Mouse (Mus musculus) Patski (cell line): Measurements from ENCODE around the gene Gabarap. TPM values are rescaled to one million over a fixed set of nuclear protein-coding genes. Genes with fewer than 3 reads are reported as not detected.
A peak's percentile ranks its signal among the peaks of the same experiment; 100 is the strongest.

Source experiments
- ATAC-seq: fragments of 100-300 bp; one replicate; pipeline ENCODE4 v1.8.0; 2021
- CTCF ChIA-PET: fragments of 350-600 bp; sonication (Branson Sonifier 250); formaldehyde crosslinking; loops from one replicate; lab custom pipeline; 2022; ENCODE audit warnings: inconsistent platforms; lab: Charles Lee
- POLR2A ChIA-PET: fragments of 350-600 bp; sonication (Branson Sonifier 250); formaldehyde crosslinking; loops from one replicate; lab custom pipeline; 2022; ENCODE audit warnings: antibody characterized with exemption, inconsistent platforms; lab: Charles Lee
- DNase-seq: peaks from one replicate; pipeline ENCODE4 v3.0.0-alpha.2; 2011; ENCODE audit warnings: low read depth, low spot score
- H3K27me3 ChIP-seq: fragments of 371-371 bp; one replicate; pipeline ENCODE4 v1.5.1; 2021
- CTCF ChIP-seq: fragments of 100-300 bp; IDR thresholded peaks from one replicate; pipeline ENCODE4 v1.5.1; 2021
- in situ Hi-C: fragments of 300-500 bp; cut with MboI; formaldehyde crosslinking; loops from 3 replicates; pipeline ENCODE4 v1.11.1; 2018; ENCODE audit warnings: low pct_unique_long_range_greater_than_20kb, mixed read lengths
- polyA plus RNA-seq: library from polyadenylated mRNA; unstranded; gene quantifications from one replicate; pipeline ENCODE4 v1.2.3, GENCODE M21; 2021

Gene Gabarap
- polyA plus RNA-seq, 1 experiment from 2014 or later = 528 TPM

GRCm38 (mm10) chr11:69968793-69969192, 22.1 kb upstream of the Gabarap start:
- in situ Hi-C loops = no loop called here
- TF ChIP-seq CTCF = no peak
- peaks cover 5% of the 10 kb centered on the region for H3K27me3 ChIP-seq
- ATAC-seq (no peak), DNase-seq (no peak)
- ChIA-PET CTCF (no interaction called here), POLR2A (no interaction called here)

DNA sequence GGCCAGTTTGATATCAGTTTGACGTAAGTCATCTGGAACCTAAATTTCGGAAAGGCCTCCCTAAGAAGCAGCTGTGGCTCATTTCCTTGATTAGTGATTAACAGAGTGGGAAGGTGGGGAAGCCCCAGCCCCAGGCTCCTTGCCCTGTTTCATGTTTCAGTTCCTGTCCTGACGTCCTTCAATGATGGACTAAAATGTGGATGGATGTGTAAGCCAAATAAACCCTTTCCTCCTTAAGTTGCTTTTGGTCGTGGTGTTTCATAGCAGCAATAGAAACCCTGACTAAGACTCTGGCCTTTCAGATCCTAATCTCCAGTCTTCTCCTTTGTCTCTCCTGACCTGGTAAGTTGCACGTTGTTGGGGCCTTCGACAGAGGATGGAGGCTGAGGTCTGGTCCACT, 20.7 kb upstream of the Gabarap start:
- in situ Hi-C loops = no loop called here
- TF ChIP-seq CTCF = no peak
- ATAC-seq (no peak), DNase-seq (no peak)
- no peaks in the 10 kb centered on the region for H3K27me3 ChIP-seq
- ChIA-PET CTCF (interaction anchor here (1.2 kb wide), 1 partner anchor 22 kb away, joined by 3 read pairs; the partner anchor contains the start of gene Slc2a4), POLR2A (no interaction called here)

DNA sequence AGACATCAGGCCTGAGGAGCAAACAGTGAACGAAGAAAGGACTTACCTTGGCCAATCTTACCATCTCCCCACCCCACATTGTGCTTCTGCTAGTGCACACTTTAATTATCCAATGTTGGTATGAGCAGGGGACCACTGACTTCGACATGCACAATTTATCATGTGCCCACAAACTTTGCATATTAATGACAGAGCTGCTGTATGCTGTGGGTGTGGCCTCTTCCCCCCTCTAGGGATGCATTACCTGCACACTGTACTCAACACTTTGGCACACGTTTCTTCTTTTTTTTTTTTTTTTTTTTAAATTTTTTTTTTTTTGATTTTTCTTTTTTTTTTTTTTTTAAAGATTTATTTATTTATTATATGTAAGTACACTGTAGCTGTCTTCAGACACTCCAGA, 20.2 kb upstream of the Gabarap start:
- ATAC-seq = no peak
- no peak for DNase-seq
- ChIA-PET POLR2A (interaction anchor here (0.6 kb wide), 1 partner anchor 98 kb away, joined by 3 read pairs; no protein-coding TSS in a partner anchor), CTCF (interaction anchor here (1.2 kb wide), 1 partner anchor 22 kb away, joined by 3 read pairs; the partner anchor contains the start of gene Slc2a4)
- in situ Hi-C loops = no loop called here
- no peak for TF ChIP-seq CTCF
- no peaks in the 10 kb centered on the region for H3K27me3 ChIP-seq

DNA sequence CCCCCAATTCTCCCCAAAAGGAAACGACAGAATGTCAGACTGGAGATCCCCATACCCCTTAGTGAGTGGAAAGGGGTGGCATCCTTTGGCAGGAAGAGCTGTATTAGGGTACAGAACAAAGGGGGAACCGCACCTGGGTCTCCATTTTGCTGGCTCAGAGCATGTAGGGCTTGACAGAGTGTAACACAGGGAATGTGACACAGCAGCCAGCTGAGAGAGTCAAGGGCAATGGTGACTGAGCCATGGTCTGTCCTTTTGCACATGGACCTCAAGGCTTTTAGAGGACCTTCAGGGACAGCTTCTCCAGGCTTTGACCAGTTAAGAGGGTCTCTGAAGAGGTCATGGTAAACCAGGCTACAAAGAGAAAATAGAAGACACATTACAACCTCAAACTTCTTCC, 16.0 kb upstream of the Gabarap start:
- ATAC-seq (no peak), DNase-seq (no peak)
- CTCF ChIA-PET = interaction anchor here (1.5 to 1.8 kb wide), 2 partner anchors 19 to 26 kb away, joined by 5 read pairs; no protein-coding TSS in a partner anchor
- POLR2A ChIA-PET = no interaction called here
- in situ Hi-C loops = loop anchor here (25.0 kb wide), 2 partner anchors 563 to 888 kb away; partner anchors contain the start of genes Kdm6b, Per1 and Vamp2
- no peak for TF ChIP-seq CTCF
- H3K27me3 ChIP-seq = no peaks in the 10 kb centered on the region

- ATAC-seq (no peak), DNase-seq (no peak)
- in situ Hi-C loops = loop anchor here (25.0 kb wide), 2 partner anchors 564 to 889 kb away; partner anchors contain the start of genes Kdm6b, Per1 and Vamp2
- ChIA-PET CTCF (interaction anchor here (1.8 kb wide), 1 partner anchor 21 kb away, joined by 5 read pairs; no protein-coding TSS in a partner anchor), POLR2A (no interaction called here)
- H3K27me3 ChIP-seq = no peaks in the 10 kb centered on the region
- no peak for TF ChIP-seq CTCF
These were observed 14.7 kb upstream of the Gabarap start for GRCm38 (mm10) chr11:69976271-69976670.

DNA sequence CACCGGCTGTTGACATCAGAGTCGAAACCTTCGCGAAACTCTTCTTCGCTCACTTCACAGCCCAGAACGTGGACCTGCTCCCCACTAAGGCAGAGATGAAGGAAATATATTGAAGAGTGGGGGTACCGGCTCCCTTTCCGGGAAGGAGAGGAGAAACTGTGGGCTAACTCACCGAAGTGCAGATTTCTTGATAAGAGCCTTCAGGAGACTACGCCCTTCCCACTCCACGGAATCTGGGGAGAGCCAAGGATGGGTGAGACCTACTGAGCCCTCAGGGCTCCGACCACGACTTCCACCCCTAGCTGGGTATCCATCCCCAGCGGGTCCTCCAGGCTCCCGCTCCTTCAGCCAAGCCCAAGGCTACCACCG, 11.1 kb upstream of the Gabarap start:
- in situ Hi-C loops = loop anchor here (25.0 kb wide), 2 partner anchors 568 to 893 kb away; partner anchors contain the start of genes Kdm6b, Per1 and Vamp2
- DNase-seq (no peak), ATAC-seq (no peak)
- CTCF ChIA-PET = interaction anchor here (1.3 kb wide), 1 partner anchor 46 kb away, joined by 4 read pairs; no protein-coding TSS in a partner anchor
- no peak for TF ChIP-seq CTCF
- H3K27me3 ChIP-seq = no peaks in the 10 kb centered on the region
- POLR2A ChIA-PET = interaction anchor here (1.0 kb wide), 2 partner anchors 18 to 51 kb away, joined by 6 read pairs; no protein-coding TSS in a partner anchor

- in situ Hi-C loops = loop anchor here (25.0 kb wide), 2 partner anchors 568 to 893 kb away; partner anchors contain the start of genes Kdm6b, Per1 and Vamp2
- POLR2A ChIA-PET = interaction anchor here (0.9 to 2.2 kb wide), 4 partner anchors 11 to 52 kb away, joined by 3 to 16 read pairs (median 6); partner anchors contain the start of gene Gabarap
- ATAC-seq (peak; percentile 66), DNase-seq (peak; percentile 96)
- TF ChIP-seq CTCF = no peak
- no peaks in the 10 kb centered on the region for H3K27me3 ChIP-seq
- CTCF ChIA-PET = interaction anchor here (1.3 kb wide), 1 partner anchor 46 kb away, joined by 4 read pairs; no protein-coding TSS in a partner anchor
These were observed 10.5 kb upstream of the Gabarap start for GRCm38 (mm10) chr11:69980196-69981140.

GRCm38 (mm10) chr11:69981141-69981762, 9.7 kb upstream of the Gabarap start, which contains the start of gene Ctdnep1:
Ctdnep1 (plus strand) TSS chr11:69981156.
- ChIA-PET CTCF (interaction anchor here (0.9 to 1.3 kb wide), 2 partner anchors 32 to 47 kb away, joined by 3 to 4 read pairs; no protein-coding TSS in a partner anchor), POLR2A (interaction anchor here (0.9 to 2.2 kb wide), 4 partner anchors 10 to 19 kb away, joined by 3 to 16 read pairs (median 6); partner anchors contain the start of genes Dvl2 and Gabarap)
- H3K27me3 ChIP-seq = no peaks in the 10 kb centered on the region
- no peak for TF ChIP-seq CTCF
- DNase-seq = no peak
- in situ Hi-C loops = loop anchor here (25.0 kb wide), 2 partner anchors 569 to 894 kb away; partner anchors contain the start of genes Kdm6b, Per1 and Vamp2
- no peak for ATAC-seq

DNA sequence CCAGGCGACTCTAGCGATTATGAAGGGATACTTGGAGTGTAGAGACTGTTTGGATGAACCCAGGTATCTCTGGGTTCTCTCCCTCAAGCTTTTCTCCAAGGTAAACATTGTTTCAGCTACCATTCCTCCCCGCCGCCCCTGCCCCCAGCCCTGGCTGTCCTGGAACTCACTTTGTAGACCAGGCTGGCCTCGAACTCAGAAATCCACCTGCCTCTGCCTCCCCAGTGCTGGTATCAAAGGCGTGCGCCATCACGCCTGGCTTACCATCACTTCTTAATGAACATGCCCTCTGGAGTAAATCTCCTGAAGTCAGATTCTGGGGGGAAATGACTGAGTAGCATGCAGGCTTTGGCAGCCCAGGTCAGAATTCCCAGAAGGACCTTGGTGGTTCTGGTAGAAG, 8.7 kb upstream of the Gabarap start, which contains the start of gene Elp5:
TSS of gene Elp5 (minus strand) at position 293 of the 400 bp plus-strand sequence.
- no peaks in the 10 kb centered on the region for H3K27me3 ChIP-seq
- CTCF ChIA-PET = interaction anchor here (0.9 kb wide), 1 partner anchor 33 kb away, joined by 3 read pairs; no protein-coding TSS in a partner anchor
- ATAC-seq = no peak
- no peak for TF ChIP-seq CTCF
- in situ Hi-C loops = loop anchor here (25.0 kb wide), 2 partner anchors 570 to 895 kb away; partner anchors contain the start of genes Kdm6b, Per1 and Vamp2
- POLR2A ChIA-PET = interaction anchor here (0.6 to 2.2 kb wide), 4 partner anchors 9 to 456 kb away, joined by 3 to 16 read pairs (median 6); partner anchors contain the start of genes Dvl2 and Gabarap
- DNase-seq = no peak
